Mouse (Mus musculus) intestine, postnatal 0 days (tissue): ENCODE measurements around the gene Snap47. TPM values are rescaled to one million over a fixed set of nuclear protein-coding genes. Genes with fewer than 3 reads are reported as not detected.

Source experiments
- ATAC-seq: fragments of 200-750 bp; cut with Nextera tagmentation; 2 replicates; pipeline ENCODE4 v1.8.0; 2017; ENCODE audit warnings: mild to moderate bottlenecking, moderate TSS enrichment, moderate library complexity
- H3K27ac ChIP-seq: fragments of 300-500 bp; sonication (generic); 2 replicates; pipeline ENCODE4 v1.5.1; 2014; ENCODE audit warnings: mild to moderate bottlenecking, low read depth, low read length, moderate library complexity
- H3K27me3 ChIP-seq: fragments of 300-500 bp; sonication (generic); replicated peaks from 2 replicates; pipeline ENCODE4 v1.6.1; 2014; ENCODE audit warnings: low read length, mixed read lengths; ENCODE audit not compliant: control insufficient read depth, insufficient read depth
- H3K36me3 ChIP-seq: fragments of 300-500 bp; sonication (generic); 2 replicates; pipeline ENCODE4 v1.6.1; 2014; ENCODE audit warnings: mild to moderate bottlenecking, moderate library complexity; ENCODE audit not compliant: control insufficient read depth, insufficient read depth
- H3K4me1 ChIP-seq: fragments of 300-500 bp; sonication (generic); replicated peaks from 2 replicates; pipeline ENCODE4 v1.6.1; 2014; ENCODE audit warnings: antibody characterized with exemption, low read length, mixed read lengths; ENCODE audit not compliant: control insufficient read depth, insufficient read depth
- H3K4me2 ChIP-seq: fragments of 300-500 bp; sonication (generic); replicated peaks from 2 replicates; pipeline ENCODE4 v1.6.1; 2014; ENCODE audit warnings: low read depth, mild to moderate bottlenecking, moderate library complexity
- H3K4me3 ChIP-seq: fragments of 300-500 bp; sonication (generic); 2 replicates; pipeline ENCODE4 v1.5.1; 2014; ENCODE audit warnings: low read depth, low read length
- H3K9ac ChIP-seq: fragments of 300-500 bp; sonication (generic); 2 replicates; pipeline ENCODE4 v1.6.1; 2014; ENCODE audit warnings: mild to moderate bottlenecking, low read depth, low read length
- H3K9me3 ChIP-seq: fragments of 300-500 bp; sonication (generic); 2 replicates; pipeline ENCODE4 v1.6.1; 2016; ENCODE audit warnings: mixed run types; ENCODE audit not compliant: control insufficient read depth
- CTCF ChIP-seq: sonication (generic); IDR thresholded peaks from 2 replicates; pipeline ENCODE4 v1.5.1; 2016; ENCODE audit warnings: low read depth, mild to moderate bottlenecking, control low read depth, antibody characterized with exemption, moderate library complexity
- WGBS: fragments of 180-500 bp; shearing (Covaris S2); extraction: QIAGEN DNeasy Blood & Tissue Kit; methylation state at CpG from one replicate; pipeline ENCODE4 v1.1.7; 2014; 5-methylcytosine and 5-hydroxymethylcytosine counted together
- polyA plus RNA-seq: library from polyadenylated mRNA; unstranded; fragments of >200 nt; fragmentation: Nextera tagmentation; extraction: Ambion mirVana; gene quantifications from 2 replicates; pipeline ENCODE4 v1.2.1, GENCODE M21; 2015

The Snap47 gene
- polyA plus RNA-seq, 1 experiment from 2014 or later = 37.3 TPM

DNA sequence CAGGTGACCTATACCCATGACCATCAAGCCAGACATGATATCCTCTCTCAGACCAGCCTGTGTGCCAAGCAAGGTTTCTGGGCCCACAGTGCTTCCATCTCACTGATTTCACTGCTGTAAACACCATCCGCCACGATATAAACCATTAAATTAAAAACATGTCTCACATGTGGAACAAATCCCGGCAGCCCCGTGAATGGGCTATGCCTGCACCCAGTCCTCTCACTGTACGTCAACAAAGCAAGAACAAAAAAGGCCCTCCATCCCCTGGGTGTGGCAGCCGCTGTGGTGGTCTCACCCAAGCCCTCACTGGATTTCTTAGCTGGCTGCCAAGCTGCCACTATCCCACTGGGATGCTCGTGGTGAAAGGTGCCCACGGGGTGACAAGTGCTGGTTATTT is 51.2 kb downstream of the Snap47 start:
- H3K9ac ChIP-seq = no peak overlapping the region
- no peaks in the 10 kb centered on the region for H3K4me1 ChIP-seq
- 77% methylated on average over 8 of the region's 8 CpGs for WGBS
- no peak overlapping the region for H3K4me3 ChIP-seq
- H3K27me3 ChIP-seq = no peaks in the 10 kb centered on the region
- TF ChIP-seq CTCF = no peak
- no peak for ATAC-seq
- no peak overlapping the region for H3K27ac ChIP-seq
- H3K4me2 ChIP-seq = no peak overlapping the region
- H3K9me3 ChIP-seq = no peaks in the 10 kb centered on the region
- H3K36me3 ChIP-seq = peaks cover 10% of the 10 kb centered on the region; the same call in 1 of the 2 replicates

DNA sequence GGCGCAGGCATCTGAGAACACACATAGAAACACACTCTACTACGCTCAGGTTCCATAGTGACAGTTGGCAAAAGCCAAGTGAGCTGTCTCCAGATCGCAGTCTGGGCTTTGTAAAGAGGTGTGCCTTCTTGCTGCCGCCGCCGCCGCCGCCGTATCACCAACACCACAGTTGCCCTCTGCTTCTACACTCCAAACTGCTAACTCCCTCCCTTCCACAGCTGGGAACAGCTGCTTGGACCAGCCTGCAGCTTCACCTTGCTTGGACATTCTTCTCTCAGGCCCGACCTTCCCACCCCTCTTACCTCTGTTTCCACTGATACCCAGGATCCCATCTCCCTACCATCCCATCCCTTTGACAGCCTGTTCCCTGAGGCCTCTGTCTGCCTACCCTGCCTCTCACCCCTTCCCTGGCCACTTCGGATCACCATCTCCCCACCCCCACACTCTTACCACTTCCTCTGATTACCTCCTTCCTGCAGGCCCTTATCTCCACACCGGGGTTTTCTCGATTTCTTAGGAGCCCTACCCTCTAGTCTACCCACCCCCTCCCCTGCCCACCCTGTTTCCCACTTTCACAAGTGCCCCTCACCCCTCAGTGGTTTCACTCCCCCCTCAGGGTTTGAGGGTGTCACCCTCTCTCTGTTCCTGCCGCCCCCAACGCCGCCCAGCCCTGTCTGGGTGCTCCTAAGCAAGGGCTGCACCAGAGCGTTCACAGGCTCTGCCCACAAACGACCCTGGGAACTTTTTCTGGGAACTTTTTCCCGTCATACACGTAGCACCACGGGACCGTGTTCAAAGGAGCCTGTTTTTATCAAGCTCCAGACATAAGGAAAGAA is 53.2 kb downstream of the Snap47 start:
- Histone ChIP-seq H3K4me3 (no peak overlapping the region), H3K4me1 (no peaks in the 10 kb centered on the region), H3K27ac (no peak overlapping the region), H3K9me3 (no peaks in the 10 kb centered on the region), H3K36me3 (peaks cover 5% of the 10 kb centered on the region; the same call in 1 of the 2 replicates), H3K4me2 (no peak overlapping the region), H3K9ac (no peak overlapping the region), H3K27me3 (no peaks in the 10 kb centered on the region)
- TF ChIP-seq CTCF = no peak
- 46% methylated on average over 22 of the region's 22 CpGs for WGBS
- ATAC-seq = no peak

DNA sequence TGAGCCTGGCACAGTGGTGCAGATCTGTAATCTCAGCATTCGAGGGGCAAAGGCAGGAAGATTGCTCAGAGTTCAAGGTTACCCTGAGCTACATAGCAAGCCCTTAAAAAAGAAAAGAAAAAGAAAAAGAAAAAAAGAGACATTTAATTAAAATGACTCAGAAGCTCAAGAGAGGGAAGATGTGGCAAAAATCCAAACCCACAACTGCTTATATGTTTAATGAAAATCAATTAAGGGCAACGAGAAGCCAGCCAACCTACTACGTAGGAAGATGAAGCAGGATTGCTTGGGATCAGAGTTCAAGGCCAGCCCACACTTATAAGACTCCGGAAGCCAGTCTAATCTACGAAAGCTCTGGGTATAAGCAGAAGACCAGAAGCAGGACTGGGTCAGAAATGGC is 56.5 kb downstream of the Snap47 start:
- H3K9ac ChIP-seq = no peak overlapping the region
- H3K4me3 ChIP-seq = no peak overlapping the region
- H3K9me3 ChIP-seq = no peaks in the 10 kb centered on the region
- no peak for ATAC-seq
- H3K4me1 ChIP-seq = no peaks in the 10 kb centered on the region
- H3K27ac ChIP-seq = no peak overlapping the region
- WGBS = 64% methylated on average over 5 of the region's 5 CpGs
- no peaks in the 10 kb centered on the region for H3K36me3 ChIP-seq
- TF ChIP-seq CTCF = no peak
- no peak overlapping the region for H3K4me2 ChIP-seq
- no peaks in the 10 kb centered on the region for H3K27me3 ChIP-seq

DNA sequence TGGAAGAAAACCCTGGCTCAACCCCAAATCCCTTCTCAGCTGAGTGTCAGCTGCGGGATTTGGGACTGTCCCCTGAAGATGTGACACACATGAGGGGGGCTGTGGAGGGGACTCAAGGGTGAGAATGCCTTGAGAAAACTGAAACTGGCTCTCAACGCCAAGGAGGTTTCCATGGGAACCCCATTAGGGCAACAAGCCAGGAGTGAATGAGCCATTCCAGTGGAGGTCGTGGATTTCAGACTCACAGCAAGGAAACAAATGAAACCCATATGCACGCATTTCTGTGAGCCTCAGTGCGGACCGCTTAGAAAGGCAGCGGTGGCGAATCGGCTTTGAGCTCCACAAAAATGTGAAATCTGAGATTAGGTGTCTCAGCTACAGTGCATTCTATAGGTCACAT is 57.4 kb downstream of the Snap47 start:
- Histone ChIP-seq H3K9me3 (no peaks in the 10 kb centered on the region), H3K9ac (no peak overlapping the region), H3K27me3 (no peaks in the 10 kb centered on the region), H3K27ac (no peak overlapping the region), H3K4me1 (no peaks in the 10 kb centered on the region), H3K4me2 (no peak overlapping the region), H3K36me3 (no peaks in the 10 kb centered on the region), H3K4me3 (no peak overlapping the region)
- no peak for TF ChIP-seq CTCF
- WGBS = 62% methylated on average over 9 of the region's 9 CpGs
- no peak for ATAC-seq

DNA sequence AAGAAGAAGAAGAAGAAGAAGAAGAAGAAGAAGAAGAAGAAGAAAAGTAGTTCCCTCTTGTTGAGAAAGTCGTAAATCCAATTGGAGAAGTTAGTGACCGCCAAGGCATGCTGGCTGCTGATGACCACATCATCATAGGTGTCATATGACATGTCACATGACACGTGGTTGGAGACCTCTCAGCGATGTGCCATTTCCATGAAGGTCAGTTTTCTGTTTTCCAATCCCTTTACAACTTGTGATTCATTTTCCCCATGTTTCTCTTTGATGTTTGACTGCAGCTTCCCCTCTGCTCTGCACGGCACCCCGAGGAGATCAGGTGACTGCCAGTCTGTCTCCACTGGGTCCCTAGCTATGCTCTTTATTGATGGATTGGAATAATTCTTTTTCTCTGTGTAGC is 58.7 kb downstream of the Snap47 start:
- H3K9ac ChIP-seq = no peak overlapping the region
- no peak overlapping the region for H3K27ac ChIP-seq
- H3K4me3 ChIP-seq = no peak overlapping the region
- 62% methylated on average over 6 of the region's 6 CpGs for WGBS
- no peaks in the 10 kb centered on the region for H3K4me1 ChIP-seq
- no peak for TF ChIP-seq CTCF
- H3K4me2 ChIP-seq = no peak overlapping the region
- H3K36me3 ChIP-seq = no peaks in the 10 kb centered on the region
- H3K27me3 ChIP-seq = no peaks in the 10 kb centered on the region
- H3K9me3 ChIP-seq = no peaks in the 10 kb centered on the region
- no peak for ATAC-seq

DNA sequence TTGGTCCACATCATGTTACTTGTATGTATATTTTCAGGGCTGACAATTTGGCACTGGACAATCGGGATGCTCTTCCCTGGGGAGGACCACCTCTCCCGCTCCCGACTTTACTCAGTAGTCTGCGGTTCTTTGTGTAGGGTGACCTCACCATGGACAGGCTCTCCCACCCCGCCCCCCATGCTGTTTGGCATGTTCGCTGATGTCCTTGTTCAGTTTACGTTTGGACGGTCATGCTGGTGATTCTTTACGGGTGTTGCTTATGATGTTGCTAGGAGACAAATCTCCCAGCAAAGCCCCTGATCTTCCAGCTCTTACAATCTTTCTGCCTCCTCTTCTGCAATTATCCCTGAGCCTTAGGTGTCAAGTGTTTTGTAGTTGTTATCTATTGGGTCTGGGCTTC is 60.5 kb downstream of the Snap47 start:
- Histone ChIP-seq H3K36me3 (no peaks in the 10 kb centered on the region), H3K9me3 (no peaks in the 10 kb centered on the region), H3K27me3 (no peaks in the 10 kb centered on the region), H3K9ac (no peak overlapping the region), H3K4me1 (no peaks in the 10 kb centered on the region), H3K4me3 (no peak overlapping the region), H3K4me2 (no peak overlapping the region), H3K27ac (no peak overlapping the region)
- 27% methylated on average over 9 of the region's 9 CpGs for WGBS
- TF ChIP-seq CTCF = no peak
- ATAC-seq = no peak
